Mouse (Mus musculus) gastrocnemius, postnatal 4 days (tissue): ENCODE data around the gene Mrtfb. TPM values are rescaled to one million over a fixed set of nuclear protein-coding genes. Genes with fewer than 3 reads are reported as not detected.
A peak's percentile ranks its signal among the peaks of the same experiment; 100 is the strongest.

Source experiments
- DNase-seq, 2 experiments: peaks; one replicate each; pipeline ENCODE4 v3.0.0; 2021 to 2022; ENCODE audit warnings: low spot score in 2 of 2, mixed read lengths in 2 of 2
- total RNA-seq, 2 experiments: library from RNA; stranded (reverse); gene quantifications; 2 replicates each; pipeline ENCODE4 v1.2.3; 2021

Mrtfb gene
- total RNA-seq, 2 experiments from 2014 or later = 32.0 to 32.9 TPM

DNA sequence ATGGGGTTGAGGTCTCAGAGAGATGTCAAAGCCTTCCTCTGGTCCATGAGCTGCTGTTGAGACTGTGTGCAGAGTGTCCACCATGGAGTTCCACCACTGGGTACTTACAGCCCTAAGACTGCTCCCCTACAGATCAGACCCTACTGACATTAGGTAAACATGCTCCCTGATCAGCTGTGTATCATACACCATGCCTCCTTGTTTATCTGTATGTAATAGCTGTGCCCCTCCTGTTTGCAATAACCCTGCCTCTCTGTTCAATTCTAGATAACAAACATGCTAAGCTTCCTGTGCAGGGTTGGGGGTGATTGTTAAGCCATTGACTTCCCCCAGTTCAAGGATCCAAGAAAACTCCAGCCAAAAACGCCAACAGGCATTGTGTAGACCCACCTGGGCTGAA is 174.7 kb downstream of the Mrtfb start:
- DNase-seq = no peak

GRCm38 (mm10) chr16:13435627-13436026 is 179.3 kb downstream of the Mrtfb start:
- DNase-seq = no peak

DNA sequence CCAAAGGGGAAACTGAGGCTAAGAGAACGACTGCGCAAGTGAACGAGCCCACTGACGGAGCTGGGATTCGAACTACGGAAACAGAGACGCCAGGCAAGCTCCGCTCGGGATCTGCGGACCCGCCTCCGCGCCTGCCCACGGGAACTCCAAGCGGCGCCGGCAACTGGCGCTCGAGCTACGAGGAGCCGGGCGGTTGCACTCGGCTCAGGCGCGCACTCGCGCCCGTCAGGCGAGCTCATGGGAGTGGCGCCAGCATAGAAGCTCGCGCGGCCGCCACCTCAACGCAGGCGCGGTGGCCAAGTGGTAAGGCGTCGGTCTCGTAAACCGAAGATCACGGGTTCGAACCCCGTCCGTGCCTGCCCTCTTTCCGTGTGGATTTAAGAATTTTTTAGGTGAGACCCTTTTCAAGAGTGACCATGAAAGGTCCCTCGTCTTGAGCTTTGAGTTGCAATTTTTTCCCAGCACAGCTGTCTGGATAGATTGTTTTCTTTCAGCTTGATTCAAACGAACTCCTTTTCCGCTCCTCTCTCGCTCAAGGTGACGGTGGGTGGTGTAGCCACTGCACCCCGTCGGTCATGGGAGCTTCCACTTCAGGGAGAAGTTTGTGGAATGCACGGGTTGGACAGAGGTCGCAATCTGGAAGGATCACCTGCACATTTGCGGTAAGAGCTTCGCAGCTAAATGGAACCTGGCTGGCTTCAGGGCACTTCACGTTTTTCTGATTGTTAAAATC is 180.9 kb downstream of the Mrtfb start:
- peak; percentile 94 to 95 for DNase-seq

DNA sequence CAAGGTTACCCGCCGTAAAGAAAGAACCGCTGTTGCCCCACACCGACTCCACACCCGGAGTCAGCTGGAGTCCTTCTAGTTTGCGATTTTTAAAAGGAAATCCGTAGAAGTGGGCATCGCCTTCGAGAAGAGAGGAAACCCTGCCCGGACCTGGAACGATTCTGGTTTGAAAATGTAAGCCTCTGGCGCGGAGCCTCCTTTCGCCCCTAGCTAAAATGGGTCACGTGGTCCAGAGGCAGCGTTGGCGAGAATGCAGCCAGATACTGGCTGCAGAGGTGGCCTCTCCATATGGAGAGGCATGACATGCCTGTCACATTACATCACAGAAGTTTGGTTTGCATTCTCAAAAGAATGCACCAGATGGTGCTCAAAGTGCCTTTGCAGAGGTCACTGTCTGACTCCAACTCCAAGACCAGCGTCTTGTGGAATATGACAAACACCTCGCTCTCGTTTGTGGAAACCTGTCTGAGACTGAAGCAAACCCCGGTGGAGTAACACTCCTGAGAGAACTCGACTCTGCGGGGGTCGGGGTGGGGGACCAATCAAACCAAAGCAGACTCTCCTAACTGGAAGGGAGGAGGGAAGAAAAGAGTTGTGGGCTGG is 181.6 kb downstream of the Mrtfb start:
- DNase-seq = peak in 1 of 2 experiments; percentile 65

DNA sequence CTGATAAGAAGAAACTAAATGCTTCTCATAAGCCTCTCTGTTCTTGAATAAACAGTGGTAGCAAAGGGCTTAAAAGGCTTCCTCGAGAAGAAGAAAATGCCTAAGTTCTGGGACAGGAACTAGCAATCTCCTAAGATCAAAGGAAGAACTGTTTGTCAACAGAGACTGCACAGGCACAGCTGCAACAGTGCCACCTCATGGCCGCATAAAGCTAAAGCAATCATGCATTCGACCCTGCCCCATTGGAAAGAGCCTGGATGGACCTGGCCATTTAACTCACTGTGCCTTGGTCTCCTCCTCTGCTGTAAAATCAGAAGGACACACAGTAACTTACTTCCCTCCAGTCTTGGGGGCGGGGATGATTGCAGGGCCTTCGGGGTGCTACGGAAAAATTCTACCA is 184.2 kb downstream of the Mrtfb start:
- peak in 1 of 2 experiments; percentile 37 for DNase-seq

GRCm38 (mm10) chr16:13443764-13444163 is 187.5 kb downstream of the Mrtfb start:
- DNase-seq = no peak

- no peak for DNase-seq
These were observed 189.2 kb downstream of the Mrtfb start for GRCm38 (mm10) chr16:13445461-13445860.

DNA sequence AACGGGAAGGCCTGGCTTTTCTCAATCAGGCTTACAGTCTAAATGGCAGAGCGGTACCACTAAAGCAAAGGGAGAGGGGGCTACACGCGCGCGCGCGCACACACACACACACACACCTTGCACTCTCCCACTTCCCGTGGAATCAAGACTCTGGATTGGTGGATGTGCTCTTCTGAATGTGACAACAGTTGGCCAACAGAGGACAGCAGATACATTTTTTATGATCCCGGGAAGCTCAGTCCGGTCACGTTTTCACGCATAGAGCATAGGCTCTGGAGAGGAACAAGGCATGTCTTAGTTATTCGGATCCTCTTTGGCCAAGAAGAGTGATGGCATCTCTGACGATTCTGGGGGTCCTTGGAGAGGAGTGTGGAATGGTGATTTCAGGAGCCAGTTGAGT is 190.2 kb downstream of the Mrtfb start:
- DNase-seq = no peak

- DNase-seq = no peak
These were observed 190.6 kb downstream of the Mrtfb start for GRCm38 (mm10) chr16:13446971-13447283.

DNA sequence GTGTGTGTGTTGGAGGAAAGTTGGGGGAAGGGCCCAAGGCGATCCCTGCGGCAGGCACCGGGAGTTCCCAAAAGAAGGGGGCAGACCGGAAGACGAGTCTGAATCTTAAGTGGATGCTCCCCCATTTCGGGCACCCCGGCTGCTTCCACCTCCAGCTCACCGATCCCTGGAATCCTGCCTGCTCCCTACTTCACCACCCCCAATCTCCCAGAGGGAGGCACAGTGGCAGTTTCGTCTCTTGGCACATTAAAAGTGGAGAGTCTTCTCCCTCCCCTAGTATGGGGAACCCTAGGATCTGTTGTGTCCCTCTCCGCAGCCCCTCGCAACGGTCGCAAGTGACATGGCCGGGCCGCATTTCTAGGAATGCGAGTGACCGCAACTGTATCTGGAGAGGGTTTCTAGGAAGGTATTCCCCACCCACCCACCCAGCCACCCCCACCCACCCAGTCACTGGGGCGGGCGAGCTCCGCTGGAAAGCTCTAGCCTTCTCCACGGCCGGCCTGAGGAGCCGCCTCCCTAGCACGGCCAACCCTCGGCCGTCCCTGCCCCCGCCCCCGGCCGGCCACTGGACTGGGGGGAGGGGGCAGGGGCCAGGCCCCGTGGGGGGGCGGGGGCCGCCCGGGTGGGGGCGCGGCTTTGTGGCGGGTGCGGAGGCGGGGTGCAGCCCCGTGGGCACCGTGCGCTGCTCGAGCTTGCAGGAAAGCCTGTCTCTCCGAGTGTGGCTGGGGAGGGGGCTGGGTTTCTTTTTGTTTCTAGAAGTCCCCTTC is 191.2 kb downstream of the Mrtfb start:
- peak; percentile 66 to 71 for DNase-seq

GRCm38 (mm10) chr16:13448051-13448705 is 191.9 kb downstream of the Mrtfb start:
- peak; percentile 34 to 53 for DNase-seq

DNA sequence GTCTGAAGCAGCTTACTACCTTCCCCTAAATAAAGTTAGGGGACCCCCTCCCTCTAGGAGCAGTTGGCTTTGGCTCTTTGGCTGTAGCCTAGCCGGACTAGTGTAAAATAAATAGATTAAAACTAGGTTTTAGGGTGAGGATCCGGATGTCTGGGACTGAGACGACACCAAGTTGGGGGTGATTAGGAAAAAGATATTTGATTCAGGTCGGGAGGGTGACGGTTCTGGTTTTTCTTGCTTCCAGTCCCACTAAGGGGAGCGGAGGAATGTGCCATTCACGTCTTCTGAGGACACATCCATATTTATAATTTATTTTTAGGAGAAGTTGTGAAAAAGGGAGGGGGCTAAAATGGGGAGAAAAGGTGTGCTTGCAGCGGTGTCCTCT is 192.4 kb downstream of the Mrtfb start:
- DNase-seq = no peak

DNA sequence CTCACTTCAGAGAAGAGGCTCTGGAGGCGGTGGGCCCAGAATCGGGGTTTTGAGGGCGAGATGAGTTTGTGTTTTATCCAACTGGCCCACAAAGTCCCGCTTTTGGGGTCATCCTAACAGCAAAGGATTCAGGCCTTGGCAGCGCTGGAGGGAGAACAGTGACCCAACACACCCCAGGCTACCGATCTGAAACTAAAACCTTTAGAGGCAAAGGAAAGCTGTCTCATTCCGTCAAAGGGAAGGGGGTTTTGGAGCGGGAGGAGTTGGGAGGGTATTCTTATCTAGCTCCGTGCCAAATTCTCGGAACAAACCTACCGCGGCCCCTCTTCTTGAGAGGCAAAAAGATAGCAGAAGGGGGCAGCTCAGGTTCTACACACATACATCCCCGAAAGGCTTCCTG is 193.2 kb downstream of the Mrtfb start:
- no peak for DNase-seq

- no peak for DNase-seq
These were observed 194.6 kb downstream of the Mrtfb start for GRCm38 (mm10) chr16:13450831-13451230.

- peak in 1 of 2 experiments; percentile 20 for DNase-seq
These were observed 195.7 kb downstream of the Mrtfb start for GRCm38 (mm10) chr16:13451991-13452390.

DNA sequence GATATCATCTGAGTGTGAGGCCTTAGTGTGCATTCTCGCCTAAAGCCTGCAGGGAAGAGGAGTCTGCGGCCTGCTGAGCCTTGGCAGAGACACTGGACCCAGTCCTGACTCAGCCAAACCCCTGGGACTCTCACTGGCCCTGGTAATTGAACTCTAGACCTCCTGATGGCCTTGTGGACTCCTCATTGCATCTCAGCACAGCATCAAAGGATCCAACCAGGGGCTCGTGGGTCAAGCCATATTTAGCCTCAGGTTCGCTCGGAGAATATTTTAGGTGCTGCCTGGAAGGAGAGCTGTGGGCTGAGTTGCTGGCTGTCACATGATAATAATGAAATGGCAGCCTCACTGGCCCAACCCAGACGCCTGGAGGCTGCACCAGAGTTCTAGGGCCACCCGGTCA is 196.4 kb downstream of the Mrtfb start:
- DNase-seq = no peak

GRCm38 (mm10) chr16:13454026-13454600 is 197.8 kb downstream of the Mrtfb start:
- no peak for DNase-seq

GRCm38 (mm10) chr16:13455560-13455959 is 199.3 kb downstream of the Mrtfb start:
- DNase-seq = no peak

DNA sequence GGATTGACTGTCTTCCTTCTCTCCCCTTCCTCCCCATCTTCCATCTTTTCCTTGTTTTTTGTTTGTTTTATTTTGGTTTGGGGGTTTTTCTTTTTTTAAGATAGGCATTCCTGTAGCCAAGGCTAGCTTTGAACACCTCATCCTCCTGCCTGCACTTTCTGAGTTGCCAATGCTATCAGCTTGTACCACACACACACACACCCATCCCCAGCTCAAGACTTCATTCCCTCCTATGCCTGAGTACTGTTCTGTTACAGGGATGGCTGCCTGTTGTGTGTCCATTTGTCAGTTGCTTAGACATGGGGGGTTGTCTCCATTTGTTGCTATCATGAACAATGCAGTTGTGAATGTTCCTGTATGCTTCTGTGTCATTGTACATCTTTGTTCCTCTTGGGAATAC is 202.3 kb downstream of the Mrtfb start:
- DNase-seq = no peak

DNA sequence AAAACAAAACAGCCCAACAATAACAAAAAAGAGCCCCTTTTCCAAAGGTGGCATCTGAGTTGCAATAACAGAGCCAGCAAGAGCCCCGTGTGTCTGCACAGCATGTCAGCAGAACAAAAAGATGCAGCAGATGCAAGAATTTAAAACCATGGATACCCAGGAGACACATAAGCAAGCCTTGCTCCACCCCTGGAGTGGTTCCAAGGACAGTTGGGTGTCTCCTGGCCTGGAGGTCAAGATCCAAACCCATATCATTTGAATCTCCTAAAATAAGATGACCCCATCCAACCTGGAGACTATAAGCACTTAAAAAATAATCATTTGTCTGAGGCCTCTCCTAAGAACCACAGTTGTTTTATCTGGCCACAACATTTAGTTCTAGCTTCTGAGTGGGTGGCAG is 203.8 kb downstream of the Mrtfb start:
- no peak for DNase-seq

GRCm38 (mm10) chr16:13460777-13461408 is 204.6 kb downstream of the Mrtfb start:
- no peak for DNase-seq
